In genomic region chr13:21170431-21171155, GRCm38 (mm10) we compare ENCODE assay signal across 8 mouse cellular contexts. TPM values are rescaled to one million over a fixed set of nuclear protein-coding genes. Genes with fewer than 3 reads are reported as not detected.
A peak's percentile ranks its signal among the peaks of the same experiment; 100 is the strongest.
DNase-seq lines count a peak whose midpoint lies in the region; ATAC-seq and TF ChIP-seq lines count a peak whose summit lies in the region.

No protein-coding gene starts in this region.

- peaks cover 44% of the 10 kb centered on the region for H3K4me1 ChIP-seq in megakaryocyte, embryonic 14.5 days
- H3K4me1 ChIP-seq in limb, embryonic 15.5 days: peaks cover 23% of the 10 kb centered on the region
- peaks cover 7% of the 10 kb centered on the region for H3K4me1 ChIP-seq in stomach, embryonic 16.5 days (ENCODE audit: control insufficient read depth, insufficient read depth, low read length)

- peak; percentile 56 for DNase-seq in cerebellum, adult 9-10 months
- DNase-seq in cerebellum, adult 8-10 months: no peak
- DNase-seq in left cerebral cortex, adult 2 months (ENCODE audit: extremely low spot score in 1 of 2, low spot score in 2 of 2): no peak
- no peak for DNase-seq in gastrocnemius, adult 18-20 months (ENCODE audit: low spot score)

- peak overlapping the region; percentile 60; the same call in 1 of the 2 replicates for H3K27ac ChIP-seq in limb, embryonic 15.5 days
- no peak overlapping the region for H3K27ac ChIP-seq in stomach, embryonic 16.5 days (ENCODE audit: low read length)
- no peak overlapping the region for H3K27ac ChIP-seq in left cerebral cortex, adult 2 months

- H3K9ac ChIP-seq in limb, embryonic 15.5 days: no peak overlapping the region
- peak overlapping the region; percentile 36; the same call in 1 of the 2 replicates for H3K9ac ChIP-seq in stomach, embryonic 16.5 days (ENCODE audit: low read length)

- 48% methylated on average over 17 of the region's 17 CpGs for WGBS in limb, embryonic 15.5 days
- 55% methylated on average over 17 of the region's 17 CpGs for WGBS in stomach, embryonic 16.5 days

- no peaks in the 10 kb centered on the region for H3K36me3 ChIP-seq in megakaryocyte, embryonic 14.5 days (replicated peaks; ENCODE audit: low read length)
- H3K36me3 ChIP-seq in limb, embryonic 15.5 days: no peaks in the 10 kb centered on the region
- H3K36me3 ChIP-seq in stomach, embryonic 16.5 days (ENCODE audit: control insufficient read depth, insufficient read depth, low read length): no peaks in the 10 kb centered on the region

- intact Hi-C loops in left cerebral cortex, adult 2 months (cut with DNase I): loop anchor here (2.0 to 5.0 kb wide), 2 partner anchors 52 to 857 kb away; no protein-coding TSS in a partner anchor

- no peaks in the 10 kb centered on the region for H3K9me3 ChIP-seq in megakaryocyte, embryonic 14.5 days
- H3K9me3 ChIP-seq in limb, embryonic 15.5 days: no peaks in the 10 kb centered on the region
- H3K9me3 ChIP-seq in stomach, embryonic 16.5 days (replicated peaks; ENCODE audit: control insufficient read depth, low read length): no peaks in the 10 kb centered on the region

- H3K27me3 ChIP-seq in megakaryocyte, embryonic 14.5 days (replicated peaks): no peaks in the 10 kb centered on the region
- H3K27me3 ChIP-seq in limb, embryonic 15.5 days: no peaks in the 10 kb centered on the region
- no peaks in the 10 kb centered on the region for H3K27me3 ChIP-seq in stomach, embryonic 16.5 days (ENCODE audit: control insufficient read depth, insufficient read depth, low read length)

- H3K4me3 ChIP-seq in megakaryocyte, embryonic 14.5 days (replicated peaks): peak overlapping the region; percentile 96
- H3K4me3 ChIP-seq in limb, embryonic 15.5 days: peak overlapping the region; percentile 52
- peak overlapping the region; percentile 59 for H3K4me3 ChIP-seq in stomach, embryonic 16.5 days (replicated peaks; ENCODE audit: low read length)
- H3K4me3 ChIP-seq in left cerebral cortex, adult 2 months: no peak overlapping the region

- TF ChIP-seq CTCF in left cerebral cortex, adult 2 months (IDR thresholded peaks at IDR 0.05): no peak

- H3K4me2 ChIP-seq in limb, embryonic 15.5 days: peak overlapping the region; percentile 53
- peak overlapping the region; percentile 69 for H3K4me2 ChIP-seq in stomach, embryonic 16.5 days (ENCODE audit: low read depth, low read length)

- no peak for ATAC-seq in megakaryocyte, adult 5-6 weeks (ENCODE audit: poor library complexity, severe bottlenecking)
- ATAC-seq in limb, embryonic 15.5 days (ENCODE audit: insufficient number of reproducible peaks, low FRiP score, low TSS enrichment, low read depth): no peak
- ATAC-seq in stomach, embryonic 16.5 days (ENCODE audit: insufficient read depth, low FRiP score): no peak

RNA-seq across cellular contexts. Expression of gene Trim27, which starts 8.7 kb away (rescaled TPM):
- polyA plus RNA-seq in megakaryocyte, embryonic 14.5 days (2012; ENCODE audit: insufficient read depth, low replicate concordance): 63.6 and 88.3 TPM in 2 replicates
- 47.7 and 50.6 TPM in 2 replicates for total RNA-seq in megakaryocyte, adult 5-6 weeks (2015)
- 79.9 and 84.0 TPM in 2 replicates for total RNA-seq in megakaryocyte, adult 5-6 weeks (2017)
- polyA plus RNA-seq in limb, embryonic 15.5 days (2015; fragmentation: Nextera tagmentation; extraction: Ambion mirVana): 106 and 121 TPM in 2 replicates
- polyA plus RNA-seq in stomach, embryonic 16.5 days (2015; fragmentation: Nextera tagmentation; extraction: Ambion mirVana): 84.2 and 84.3 TPM in 2 replicates
- 10 to 100 TPM; 33.6 to 36.5 TPM for total RNA-seq in left cerebral cortex, adult 2 months (2021)
- 10 to 100 TPM; 21.0 to 22.0 TPM for total RNA-seq in gastrocnemius, adult 18-20 months (2021)

RNA-seq across cellular contexts. Expression of gene Olfr1368, which starts 24.9 kb away (rescaled TPM):
- polyA plus RNA-seq in megakaryocyte, embryonic 14.5 days (2012; ENCODE audit: insufficient read depth, low replicate concordance): not detected in 2 replicates
- total RNA-seq in megakaryocyte, adult 5-6 weeks (2015): not detected in 2 replicates
- total RNA-seq in megakaryocyte, adult 5-6 weeks (2017): not detected in 2 replicates
- not detected in 2 replicates for polyA plus RNA-seq in limb, embryonic 15.5 days (2015; fragmentation: Nextera tagmentation; extraction: Ambion mirVana)
- polyA plus RNA-seq in stomach, embryonic 16.5 days (2015; fragmentation: Nextera tagmentation; extraction: Ambion mirVana): not detected in 2 replicates
- not detected for total RNA-seq in left cerebral cortex, adult 2 months (2021)
- not detected for total RNA-seq in gastrocnemius, adult 18-20 months (2021)

RNA-seq across cellular contexts. Expression of gene Olfr263, which starts 41.2 kb away (rescaled TPM):
- polyA plus RNA-seq in megakaryocyte, embryonic 14.5 days (2012; ENCODE audit: insufficient read depth, low replicate concordance): not detected in 2 replicates
- total RNA-seq in megakaryocyte, adult 5-6 weeks (2015): not detected in 2 replicates
- total RNA-seq in megakaryocyte, adult 5-6 weeks (2017): not detected in 2 replicates
- polyA plus RNA-seq in limb, embryonic 15.5 days (2015; fragmentation: Nextera tagmentation; extraction: Ambion mirVana): not detected in 2 replicates
- polyA plus RNA-seq in stomach, embryonic 16.5 days (2015; fragmentation: Nextera tagmentation; extraction: Ambion mirVana): not detected in 2 replicates
- total RNA-seq in left cerebral cortex, adult 2 months (2021): not detected
- not detected for total RNA-seq in gastrocnemius, adult 18-20 months (2021)

RNA-seq across cellular contexts. Expression of gene Olfr1369-ps1, which starts 59.3 kb away (rescaled TPM):
- polyA plus RNA-seq in megakaryocyte, embryonic 14.5 days (2012; ENCODE audit: insufficient read depth, low replicate concordance): not detected in 2 replicates
- not detected in 2 replicates for total RNA-seq in megakaryocyte, adult 5-6 weeks (2015)
- total RNA-seq in megakaryocyte, adult 5-6 weeks (2017): 0.04 TPM in 1 of 2 replicates, not detected in the other
- polyA plus RNA-seq in limb, embryonic 15.5 days (2015; fragmentation: Nextera tagmentation; extraction: Ambion mirVana): 0.05 and 0.09 TPM in 2 replicates
- polyA plus RNA-seq in stomach, embryonic 16.5 days (2015; fragmentation: Nextera tagmentation; extraction: Ambion mirVana): not detected in 2 replicates
- total RNA-seq in left cerebral cortex, adult 2 months (2021): not detected
- not detected for total RNA-seq in gastrocnemius, adult 18-20 months (2021)
